Mouse (Mus musculus): ENCODE results near the gene Inip.

Gene Inip

GRCm38 (mm10) chr4:59767717-59768116 lies 33.7 kb downstream of the Inip start:
- no peak for DNase-seq

DNA sequence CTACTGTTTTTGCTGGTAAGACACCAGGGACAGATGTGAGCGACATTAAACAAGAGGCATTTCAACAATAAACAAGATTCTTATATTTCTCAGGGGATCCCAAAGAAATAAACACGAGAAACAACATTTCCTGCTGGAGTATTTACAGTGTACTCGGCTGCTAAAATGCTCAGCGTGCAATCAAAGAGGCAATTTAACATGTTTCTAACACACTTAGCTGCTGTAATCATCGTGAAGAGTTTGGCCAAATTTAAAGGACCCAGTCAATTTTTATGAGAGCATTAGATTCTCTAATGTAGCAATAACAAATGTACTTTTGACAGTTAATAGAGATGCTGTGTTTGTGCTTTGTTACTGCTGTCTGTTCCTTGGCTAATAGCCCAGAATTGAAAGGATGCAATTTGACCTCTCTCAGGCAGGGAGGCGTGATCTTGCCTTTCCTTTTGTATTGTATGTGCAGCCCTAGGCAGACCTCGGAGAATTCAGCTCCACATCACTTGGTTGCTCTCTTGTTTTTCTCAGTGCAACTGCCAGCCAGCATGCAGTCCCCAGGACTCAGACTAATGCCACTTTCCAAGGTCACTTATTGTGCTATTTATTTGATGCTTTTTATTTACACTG lies 35.9 kb downstream of the Inip start:
- DNase-seq: no peak

- no peak for DNase-seq
Measured at GRCm38 (mm10) chr4:59764950-59765349, 36.4 kb downstream of the Inip start.

- DNase-seq: no peak
Measured at GRCm38 (mm10) chr4:59761365-59761729, 40.0 kb downstream of the Inip start.

DNA sequence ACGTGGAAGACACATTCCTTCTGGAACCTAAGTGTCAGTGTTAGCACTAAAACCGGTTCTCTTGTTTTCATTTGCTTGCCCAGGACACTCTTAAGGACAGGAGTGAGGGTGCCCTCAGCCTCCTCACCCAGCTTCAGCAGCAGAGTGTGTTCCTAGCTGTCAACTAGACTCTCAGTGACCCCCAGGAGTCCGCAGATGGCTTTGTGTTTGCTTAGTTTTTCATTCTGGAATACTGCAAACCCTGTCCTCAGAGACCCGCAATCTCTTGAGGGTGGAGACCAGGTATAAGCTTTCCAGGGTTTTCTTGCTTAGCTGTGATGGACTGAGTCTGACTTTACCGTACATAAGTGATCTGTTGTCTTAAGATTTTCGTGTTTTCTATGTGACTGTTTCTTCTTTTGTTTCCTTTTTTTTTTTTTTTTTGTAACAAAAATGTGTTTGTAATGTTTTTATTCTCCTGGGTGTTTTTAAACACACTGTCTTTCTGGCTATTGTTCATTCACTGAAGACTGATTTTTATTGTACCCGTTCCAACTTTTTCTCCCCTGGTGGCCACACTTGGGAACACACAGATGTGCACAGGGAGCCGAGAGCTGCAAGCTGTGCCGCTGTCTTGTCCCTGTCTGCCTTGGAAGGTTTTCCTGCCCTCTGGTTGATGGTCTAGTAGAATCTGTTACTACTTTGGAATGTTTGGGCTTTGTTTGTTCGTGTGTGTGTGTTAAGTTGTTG lies 40.6 kb downstream of the Inip start:
- DNase-seq: no peak

- no peak for DNase-seq
Measured at GRCm38 (mm10) chr4:59760016-59760415, 41.4 kb downstream of the Inip start.

DNA sequence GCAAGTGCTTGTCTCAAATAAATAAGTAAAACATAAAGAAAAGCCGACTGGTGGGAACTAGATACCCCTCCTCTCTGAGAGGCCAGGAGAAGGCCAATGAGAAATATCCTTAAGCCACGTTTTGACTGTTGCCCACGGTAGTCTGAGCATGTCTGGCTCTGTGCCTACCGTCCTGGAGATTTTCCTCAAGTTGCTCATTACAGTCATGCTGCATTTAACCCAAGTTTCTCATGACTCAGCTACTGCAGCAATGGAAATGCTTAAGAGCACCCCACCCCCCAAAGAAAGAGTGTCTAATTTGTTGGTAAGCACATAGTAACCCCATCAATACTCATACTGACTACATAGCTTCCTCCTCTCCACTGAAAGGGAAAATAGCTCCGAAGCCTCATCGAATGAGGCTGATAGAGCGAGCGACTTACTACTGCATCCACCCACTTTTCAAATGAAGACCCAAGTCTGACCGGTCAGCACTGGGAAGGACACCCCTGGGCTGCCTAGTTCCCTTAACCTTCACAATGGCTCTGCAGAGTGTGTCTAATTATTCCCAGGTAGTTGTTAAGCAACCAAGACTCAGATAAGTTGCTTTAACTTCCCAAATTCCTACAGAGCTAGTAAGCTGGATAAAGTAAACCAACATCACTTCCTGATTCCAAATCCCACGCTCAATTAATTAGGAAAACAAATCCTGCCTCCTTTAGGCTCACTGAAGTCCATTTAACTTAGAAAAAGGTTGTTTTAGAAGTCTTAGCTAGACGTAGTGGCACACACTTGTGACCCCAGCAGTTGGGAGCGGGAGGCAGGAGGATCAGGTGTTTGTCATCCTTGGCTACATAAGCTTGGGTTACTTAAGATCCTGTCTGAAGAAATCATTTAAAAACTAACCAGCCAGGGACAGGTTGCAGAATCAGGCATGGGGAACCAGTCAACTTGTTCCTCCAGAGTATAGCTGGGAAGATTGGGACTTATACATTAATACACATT lies 43.6 kb downstream of the Inip start:
- no peak for DNase-seq

- DNase-seq: no peak
Measured at GRCm38 (mm10) chr4:59756332-59757082, 44.9 kb downstream of the Inip start.

GRCm38 (mm10) chr4:59753491-59754140 lies 47.8 kb downstream of the Inip start:
- no peak for DNase-seq

- no peak for DNase-seq
Measured at GRCm38 (mm10) chr4:59739882-59740281, 61.5 kb downstream of the Inip start.

- DNase-seq: peak; percentile 32
Measured at GRCm38 (mm10) chr4:59739321-59739720, 62.1 kb downstream of the Inip start.

DNA sequence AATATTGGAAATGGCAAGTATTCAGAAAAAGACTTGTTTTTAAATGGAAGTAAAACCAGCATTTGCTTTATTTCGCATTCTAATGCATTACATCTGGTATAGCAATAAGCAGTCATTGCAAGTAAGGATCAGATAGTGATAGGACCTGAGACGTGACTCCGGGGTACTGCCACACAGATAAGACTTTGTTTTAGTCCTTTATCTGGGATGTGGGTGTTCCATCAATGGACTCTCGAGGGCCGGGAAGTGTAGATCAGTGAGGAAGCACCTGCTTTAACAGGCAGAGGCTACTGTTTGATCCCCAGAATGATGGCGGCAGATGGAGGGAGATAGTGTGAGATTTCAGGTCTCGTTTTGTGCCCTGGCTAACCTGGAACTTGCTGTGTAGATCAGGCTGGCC lies 69.8 kb downstream of the Inip start:
- DNase-seq: peak; percentile 20

DNA sequence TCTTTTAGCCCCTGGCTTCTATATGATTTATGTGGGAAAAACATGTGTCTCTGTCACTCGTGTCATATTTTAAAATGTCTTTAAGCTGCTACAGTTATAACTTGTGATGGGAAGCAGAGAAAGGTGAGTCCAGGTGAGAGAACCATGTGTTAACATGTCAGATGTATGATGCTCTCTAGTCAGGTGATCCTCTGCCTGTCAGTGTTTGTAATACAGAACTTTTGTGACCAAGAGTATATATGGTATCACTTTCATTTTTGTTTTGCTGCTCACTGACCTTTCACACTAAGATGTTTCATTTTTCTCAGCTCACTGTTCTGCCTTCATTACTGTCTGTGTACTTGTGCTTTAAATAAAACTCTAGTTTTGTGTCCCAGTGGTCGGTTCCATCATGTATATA lies 72.5 kb downstream of the Inip start:
- no peak for DNase-seq

GRCm38 (mm10) chr4:59727878-59728261 lies 73.5 kb downstream of the Inip start:
- no peak for DNase-seq

DNA sequence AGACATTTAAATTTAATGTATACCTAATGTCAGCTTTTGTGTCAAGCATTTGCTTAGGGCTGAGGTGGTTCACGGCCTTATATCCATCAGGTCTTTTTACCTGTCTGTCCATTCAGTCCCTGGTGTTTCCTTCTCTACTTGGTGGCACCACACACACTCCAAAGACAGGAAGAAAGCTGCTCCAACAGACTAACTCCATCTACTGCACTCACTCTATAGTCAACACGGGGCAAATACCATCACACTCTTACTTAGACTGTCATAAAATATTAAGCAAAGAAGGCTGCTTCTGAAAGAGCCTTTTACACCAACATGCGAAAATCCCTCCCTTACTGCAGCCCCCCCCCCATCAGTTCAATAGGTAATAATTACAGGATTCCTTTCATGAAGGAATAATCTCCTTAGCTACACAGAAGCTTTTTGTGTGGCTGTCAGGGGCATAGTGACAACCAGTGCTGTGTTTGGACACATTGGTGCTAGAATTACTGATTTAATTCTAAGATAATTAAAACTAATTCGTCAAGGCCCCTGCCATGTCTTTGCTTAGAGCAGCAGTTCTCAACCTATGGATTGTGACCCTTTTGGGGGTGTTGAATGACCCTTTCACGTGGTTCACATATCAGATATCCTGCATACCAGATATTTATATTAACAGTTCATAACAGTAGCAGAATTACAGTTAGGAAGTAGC lies 74.1 kb downstream of the Inip start:
- DNase-seq: no peak

- DNase-seq: no peak
Measured at GRCm38 (mm10) chr4:59726501-59726900, 74.9 kb downstream of the Inip start.

GRCm38 (mm10) chr4:59725579-59725978 lies 75.8 kb downstream of the Inip start:
- no peak for DNase-seq

DNA sequence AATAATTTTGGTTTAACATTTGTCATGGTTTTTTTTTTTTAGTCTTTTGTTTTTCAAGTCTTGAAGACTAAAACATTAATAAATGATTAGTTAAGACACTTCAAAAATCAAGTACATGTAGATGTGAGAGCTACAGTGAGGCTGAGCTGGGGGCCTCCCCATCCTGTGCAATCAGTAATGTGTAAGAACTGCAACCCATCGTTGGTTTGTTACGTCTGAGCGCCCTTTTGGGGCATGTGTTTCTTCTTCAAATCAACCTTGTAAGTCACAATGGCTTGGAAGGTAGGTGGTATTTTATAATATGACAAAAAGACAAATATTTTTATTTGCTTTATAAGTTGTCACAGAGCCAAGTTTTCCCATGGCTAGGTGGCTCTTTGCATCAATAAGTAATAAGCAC lies 79.6 kb downstream of the Inip start:
- no peak for DNase-seq
